Mouse (Mus musculus) heart, postnatal 0 days (tissue): ENCODE results near the gene Med13l.

Experiments
- CTCF ChIP-seq: IDR thresholded peaks from 2 replicates; pipeline ENCODE4 v1.5.1; 2016; ENCODE audit warnings: antibody characterized with exemption, control low read depth, low read depth
- EP300 ChIP-seq: IDR thresholded peaks from 2 replicates; pipeline ENCODE4 v1.6.1; 2016; ENCODE audit warnings: antibody characterized with exemption, low read depth

GRCm38 (mm10) chr5:118543816-118544215 lies 16.7 kb upstream of the Med13l start:
- no peak for TF ChIP-seq CTCF
- no peak for TF ChIP-seq EP300
